Comparison of ENCODE assay signal across 8 mouse cellular contexts in the genomic region with DNA sequence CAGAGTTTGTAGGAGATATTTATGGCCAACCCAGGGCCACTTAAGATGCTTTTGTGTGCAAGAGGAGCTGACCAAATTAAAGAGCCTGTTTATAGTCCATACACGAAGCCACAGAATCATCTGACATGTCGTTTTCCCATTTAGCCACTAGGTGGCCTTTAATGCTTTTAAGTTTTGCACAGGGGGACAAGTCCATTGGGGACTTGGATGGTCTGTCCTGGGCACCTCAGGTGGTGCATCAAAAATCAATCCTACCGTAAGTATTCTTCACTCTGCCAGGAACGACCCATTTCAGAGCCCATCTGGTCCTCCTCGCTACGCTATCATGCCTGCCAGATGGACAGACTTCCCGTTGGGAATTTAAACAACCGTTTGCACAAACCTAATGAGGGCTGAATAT. TPM values are rescaled to one million over a fixed set of nuclear protein-coding genes. Genes with fewer than 3 reads are reported as not detected.
DNase-seq lines count a peak whose midpoint lies in the region; ATAC-seq and TF ChIP-seq lines count a peak whose summit lies in the region.

No protein-coding gene starts in this region.

- H3K27me3 ChIP-seq in forebrain, postnatal 0 days (ENCODE audit: insufficient read depth, low read length) = no peaks in the 10 kb centered on the region

- TF ChIP-seq CTCF in forebrain, postnatal 0 days (IDR thresholded peaks at IDR 0.05; ENCODE audit: low read depth) = peak; percentile 78

- no peak overlapping the region for H3K9ac ChIP-seq in forebrain, postnatal 0 days

- 15% methylated on average over 8 of the region's 8 CpGs for WGBS in forebrain, postnatal 0 days

- no peaks in the 10 kb centered on the region for H3K4me1 ChIP-seq in forebrain, postnatal 0 days (ENCODE audit: insufficient read depth)

- H3K27ac ChIP-seq in forebrain, postnatal 0 days (ENCODE audit: low read depth, low read length) = no peak overlapping the region

- H3K4me3 ChIP-seq in forebrain, postnatal 0 days (ENCODE audit: low read depth, low read length) = no peak overlapping the region

- peak; percentile 70 for ATAC-seq in CD4-positive, CD25-positive, alpha-beta regulatory T cell, adult 4 months
- ATAC-seq in forebrain, postnatal 0 days = peak; percentile 29; the same call in 1 of the 2 replicates
- no peak; the same call in 1 of the 2 replicates for ATAC-seq in erythroid progenitor cell, adult 5-6 weeks (replicated peaks; ENCODE audit: low FRiP score, poor library complexity, severe bottlenecking)

- peak overlapping the region; percentile 27; the same call in 1 of the 2 replicates for H3K4me2 ChIP-seq in forebrain, postnatal 0 days (ENCODE audit: low read depth)

- DNase-seq in frontal cortex, postnatal 36 days (ENCODE audit: low spot score in 2 of 2) = peak; percentile 10 to 41
- DNase-seq in frontal cortex, postnatal 25 days (ENCODE audit: low spot score in 2 of 2) = no peak
- peak; percentile 81 for DNase-seq in cerebellum, adult 11-12 months
- peak; percentile 73 for DNase-seq in forebrain, postnatal 0 days
- DNase-seq in layer of hippocampus, adult 8-10 months (ENCODE audit: low spot score in 2 of 2) = peak; percentile 15 to 26
- DNase-seq in natural killer cell, adult 2 months (ENCODE audit: low spot score in 2 of 2) = peak; percentile 20 to 29

- H3K9me3 ChIP-seq in forebrain, postnatal 0 days (ENCODE audit: low read length) = no peaks in the 10 kb centered on the region

- H3K36me3 ChIP-seq in forebrain, postnatal 0 days (ENCODE audit: insufficient read depth) = no peaks in the 10 kb centered on the region

RNA-seq across cellular contexts. Expression of gene Trp53bp2, which starts 32.8 kb away (rescaled TPM):
- 1 to 10 TPM; 8.5 to 8.9 TPM for polyA plus RNA-seq in CD4-positive, CD25-positive, alpha-beta regulatory T cell, adult 4 months (2017; shearing (Covaris generic))
- 18.8 and 27.3 TPM in 2 replicates for total RNA-seq in forebrain, postnatal 0 days (2014; rRNA removed)
- 11.9 and 13.7 TPM in 2 replicates for polyA plus RNA-seq in forebrain, postnatal 0 days (2015; fragmentation: Nextera tagmentation; extraction: Ambion mirVana)
- total RNA-seq in layer of hippocampus, adult 8-10 months (2022) = 10 to 100 TPM; 29.3 to 34.7 (median 31.2) TPM
- total RNA-seq in erythroid progenitor cell, adult 5-6 weeks (2015; ENCODE audit: low replicate concordance) = 5.4 and 5.9 TPM in 2 replicates
- 3.3 and 10.8 TPM in 2 replicates for total RNA-seq in erythroid progenitor cell, adult 5-6 weeks (2017; ENCODE audit: low replicate concordance)

RNA-seq across cellular contexts. Expression of gene Fbxo28, which starts 34.8 kb away (rescaled TPM):
- polyA plus RNA-seq in CD4-positive, CD25-positive, alpha-beta regulatory T cell, adult 4 months (2017; shearing (Covaris generic)) = 1 to 10 TPM; 4.1 to 8.2 TPM
- 31.9 and 33.9 TPM in 2 replicates for total RNA-seq in forebrain, postnatal 0 days (2014; rRNA removed)
- 13.8 and 17.4 TPM in 2 replicates for polyA plus RNA-seq in forebrain, postnatal 0 days (2015; fragmentation: Nextera tagmentation; extraction: Ambion mirVana)
- total RNA-seq in layer of hippocampus, adult 8-10 months (2022) = 10 to 100 TPM; 42.6 to 52.8 (median 49.5) TPM
- total RNA-seq in erythroid progenitor cell, adult 5-6 weeks (2015; ENCODE audit: low replicate concordance) = 5.0 and 13.0 TPM in 2 replicates
- 6.5 and 7.8 TPM in 2 replicates for total RNA-seq in erythroid progenitor cell, adult 5-6 weeks (2017; ENCODE audit: low replicate concordance)

Comparison
In these comparisons a context has a peak if more than half of its experiments do, and no peak if none do; other contexts are left out.
1. DNase-seq: peak in frontal cortex, postnatal 36 days (2 of 2), cerebellum, adult 11-12 months (single experiment), forebrain, postnatal 0 days (single experiment), layer of hippocampus, adult 8-10 months (2 of 2) and natural killer cell, adult 2 months (2 of 2); none in frontal cortex, postnatal 25 days (0 of 2).